Mouse (Mus musculus) cerebellum, adult 18-20 months (tissue): Measurements from ENCODE around the gene Gm17727.
"Not testable (repeated sequence)": the region's sequence is repeated elsewhere in the genome, so short reads cannot be mapped to it uniquely, and the experiment has no call there.

ENCODE experiments used
- DNase-seq, 2 experiments: peaks; one replicate each; pipeline ENCODE4 v3.0.0; 2021

Gene Gm17727

DNA sequence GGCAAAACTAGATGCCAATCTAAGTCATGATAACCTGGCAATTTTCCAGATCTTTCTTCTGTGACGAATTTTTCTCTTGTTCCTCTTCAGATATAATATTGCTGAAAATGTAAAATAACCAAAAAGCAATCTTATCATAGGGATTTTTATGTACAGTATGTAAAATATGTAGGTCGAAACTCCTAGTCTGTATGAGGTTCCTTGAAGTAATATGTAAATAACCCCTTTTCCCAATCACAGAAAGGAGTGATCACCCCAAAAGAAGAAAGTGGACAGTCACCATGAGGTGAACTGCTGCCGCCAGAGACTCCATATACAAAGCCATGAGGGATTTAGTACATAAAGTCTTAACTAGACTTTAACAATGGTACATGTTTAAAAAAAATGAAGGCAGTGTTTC, at the start of gene Gm17727:
Gene Gm17727 (minus strand): TSS at position 101 of the 400 bp plus-strand sequence.
- DNase-seq = no peak

DNA sequence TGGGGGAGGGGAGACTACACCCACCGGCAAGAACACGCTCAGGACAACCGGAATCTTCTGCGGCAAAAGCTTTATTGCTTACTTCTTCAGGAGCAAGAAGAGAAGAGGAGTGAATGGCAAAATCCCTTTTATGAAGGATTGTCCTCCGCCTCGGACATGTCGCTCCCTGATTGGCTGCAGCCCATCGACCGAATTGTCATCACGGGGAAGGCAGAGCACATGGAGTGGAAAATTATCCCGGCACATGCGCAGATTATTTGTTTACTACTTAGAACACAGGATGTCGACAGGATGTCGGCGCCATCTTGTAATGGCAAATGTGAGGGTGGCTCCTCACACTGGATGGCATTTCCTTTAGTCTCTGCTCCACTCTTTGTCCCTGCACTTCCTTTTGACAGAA, 40.0 kb upstream of the Gm17727 start:
- not testable (repeated sequence) for DNase-seq

- no peak for DNase-seq
These were observed 20.2 kb upstream of the Gm17727 start for GRCm38 (mm10) chr9:35798146-35798545.

DNA sequence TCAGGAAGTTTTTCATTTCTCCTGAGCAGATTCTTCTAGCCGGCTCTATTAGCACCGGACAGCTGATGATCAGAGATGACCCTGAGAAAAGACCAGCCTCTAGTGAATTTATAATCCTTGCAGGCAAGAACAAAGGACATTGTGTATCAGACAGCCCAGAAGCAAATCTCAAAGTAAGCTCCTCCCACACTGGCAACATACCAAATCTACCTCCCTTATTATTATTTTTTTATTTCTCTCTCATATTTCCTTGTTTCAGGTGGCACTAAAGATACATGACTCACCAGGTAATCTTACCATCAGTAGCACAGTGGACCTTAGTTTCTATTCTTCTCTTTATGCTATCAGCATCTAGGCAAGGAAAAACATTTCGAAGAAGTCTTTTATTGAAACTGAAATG, 12.1 kb upstream of the Gm17727 start, which contains the start of the genes Gm27235 and D730048I06Rik:
Gene Gm27235 (minus strand): TSS at position 101 of the 400 bp plus-strand sequence.
Gene D730048I06Rik (minus strand): TSS at position 112 of the 400 bp plus-strand sequence.
- DNase-seq = no peak

- no peak for DNase-seq
These were observed 21.1 kb downstream of the Gm17727 start for GRCm38 (mm10) chr9:35756843-35757242.

GRCm38 (mm10) chr9:35740749-35741148, 37.2 kb downstream of the Gm17727 start, which contains the start of gene Gm17677:
Gene Gm17677 (plus strand): TSS chr9:35741049.
- DNase-seq = no peak
